Mouse (Mus musculus) telencephalon, adult 2 months (tissue): ENCODE results near the gene Tnnc2.
"Not testable (repeated sequence)": the region's sequence is repeated elsewhere in the genome, so short reads cannot be mapped to it uniquely, and the experiment has no call there.

ENCODE experiments used
- DNase-seq: peaks from one replicate; pipeline ENCODE4 v3.0.0-alpha.2; 2011; ENCODE audit warnings: low read depth, low spot score

Gene Tnnc2

GRCm38 (mm10) chr2:164798554-164798953, 18.8 kb upstream of the Tnnc2 start:
- DNase-seq = not testable (repeated sequence)

GRCm38 (mm10) chr2:164795868-164796267, 16.1 kb upstream of the Tnnc2 start:
- no peak for DNase-seq

GRCm38 (mm10) chr2:164794293-164794692, 14.5 kb upstream of the Tnnc2 start:
- peak; percentile 81 for DNase-seq

- no peak for DNase-seq
Measured at GRCm38 (mm10) chr2:164793772-164794171, 14.0 kb upstream of the Tnnc2 start.

GRCm38 (mm10) chr2:164793236-164793635, 13.5 kb upstream of the Tnnc2 start:
- no peak for DNase-seq

- no peak for DNase-seq
Measured at GRCm38 (mm10) chr2:164792400-164793190, 12.8 kb upstream of the Tnnc2 start.

- DNase-seq = no peak
Measured at GRCm38 (mm10) chr2:164791841-164792261, 12.1 kb upstream of the Tnnc2 start.

- DNase-seq = no peak
Measured at GRCm38 (mm10) chr2:164790451-164790850, 10.7 kb upstream of the Tnnc2 start.

- no peak for DNase-seq
Measured at GRCm38 (mm10) chr2:164788411-164788810, 8.6 kb upstream of the Tnnc2 start.

GRCm38 (mm10) chr2:164787779-164788178, 8.0 kb upstream of the Tnnc2 start:
- no peak for DNase-seq

GRCm38 (mm10) chr2:164787032-164787431, 7.3 kb upstream of the Tnnc2 start:
- DNase-seq = no peak

- no peak for DNase-seq
Measured at GRCm38 (mm10) chr2:164786388-164786885, 6.7 kb upstream of the Tnnc2 start.

GRCm38 (mm10) chr2:164785481-164786387, 6.0 kb upstream of the Tnnc2 start, which contains the start of gene Snx21:
TSS of gene Snx21 (plus strand) at chr2:164785823.
- peak; percentile 84 for DNase-seq

- DNase-seq = no peak
Measured at GRCm38 (mm10) chr2:164784869-164785420, 5.2 kb upstream of the Tnnc2 start.

GRCm38 (mm10) chr2:164783926-164784581, 4.3 kb upstream of the Tnnc2 start:
- DNase-seq = no peak

GRCm38 (mm10) chr2:164781876-164782275, 2.1 kb upstream of the Tnnc2 start:
- no peak for DNase-seq

- no peak for DNase-seq
Measured at GRCm38 (mm10) chr2:164778809-164779208, 958 bp downstream of the Tnnc2 start.

- no peak for DNase-seq
Measured at GRCm38 (mm10) chr2:164778015-164778287, 1.8 kb downstream of the Tnnc2 start.

GRCm38 (mm10) chr2:164777246-164778014, 2.3 kb downstream of the Tnnc2 start:
- DNase-seq = no peak

GRCm38 (mm10) chr2:164776801-164777200, 3.0 kb downstream of the Tnnc2 start:
- DNase-seq = no peak

- DNase-seq = no peak
Measured at GRCm38 (mm10) chr2:164776130-164776529, 3.6 kb downstream of the Tnnc2 start.
